Mouse (Mus musculus) forebrain, postnatal 0 days (tissue): ENCODE measurements around the gene Uox. TPM values are rescaled to one million over a fixed set of nuclear protein-coding genes. Genes with fewer than 3 reads are reported as not detected.

Experiments used
- ATAC-seq: fragments of 200-750 bp; cut with Nextera tagmentation; 2 replicates; pipeline ENCODE4 v1.8.0; 2017; ENCODE audit warnings: mild to moderate bottlenecking, moderate library complexity
- DNase-seq: peaks from one replicate; pipeline ENCODE4 v3.0.0-alpha.2; 2015
- H3K27ac ChIP-seq: fragments of 300-500 bp; sonication (generic); 2 replicates; pipeline ENCODE4 v1.5.1; 2014; ENCODE audit warnings: low read depth, mild to moderate bottlenecking, antibody characterized with exemption, low read length, moderate library complexity, mixed read lengths
- H3K27me3 ChIP-seq: fragments of 300-500 bp; sonication (generic); 2 replicates; pipeline ENCODE4 v1.6.1; 2014; ENCODE audit warnings: mild to moderate bottlenecking, low read length, mixed read lengths; ENCODE audit not compliant: insufficient read depth
- H3K36me3 ChIP-seq: fragments of 300-500 bp; sonication (generic); 2 replicates; pipeline ENCODE4 v1.6.1; 2014; ENCODE audit warnings: mild to moderate bottlenecking, moderate library complexity; ENCODE audit not compliant: insufficient read depth
- H3K4me1 ChIP-seq: fragments of 300-500 bp; sonication (generic); 2 replicates; pipeline ENCODE4 v1.6.1; 2014; ENCODE audit warnings: antibody characterized with exemption; ENCODE audit not compliant: insufficient read depth
- H3K4me2 ChIP-seq: fragments of 300-500 bp; sonication (generic); 2 replicates; pipeline ENCODE4 v1.6.1; 2014; ENCODE audit warnings: low read depth, mild to moderate bottlenecking, moderate library complexity
- H3K4me3 ChIP-seq: fragments of 300-500 bp; sonication (generic); 2 replicates; pipeline ENCODE4 v1.5.1; 2014; ENCODE audit warnings: low read depth, low read length, mixed read lengths
- H3K9ac ChIP-seq: fragments of 300-500 bp; sonication (generic); 2 replicates; pipeline ENCODE4 v1.6.1; 2014; ENCODE audit warnings: mild to moderate bottlenecking
- H3K9me3 ChIP-seq: fragments of 300-500 bp; sonication (generic); 2 replicates; pipeline ENCODE4 v1.6.1; 2016; ENCODE audit warnings: low read length
- CTCF ChIP-seq: sonication (generic); IDR thresholded peaks from 2 replicates; pipeline ENCODE4 v1.5.1; 2016; ENCODE audit warnings: antibody characterized with exemption, control low read depth, low read depth
- WGBS: fragments of 180-500 bp; shearing (Covaris S2); extraction: QIAGEN DNeasy Blood & Tissue Kit; methylation state at CpG from one replicate; pipeline ENCODE4 v1.1.7; 2014; 5-methylcytosine and 5-hydroxymethylcytosine counted together
- polyA plus RNA-seq: library from polyadenylated mRNA; unstranded; fragments of >200 nt; fragmentation: Nextera tagmentation; extraction: Ambion mirVana; gene quantifications from 2 replicates; pipeline ENCODE4 v1.2.1, GENCODE M21; 2015
- total RNA-seq: library from RNA; depleted of rRNA; stranded (reverse); fragments of >200 nt; gene quantifications from 2 replicates; pipeline ENCODE4 v1.2.3, GENCODE M21; 2014

The Uox gene
- total and polyA plus RNA-seq, 2 experiments from 2014 or later = 0.25 to 0.43 TPM

DNA sequence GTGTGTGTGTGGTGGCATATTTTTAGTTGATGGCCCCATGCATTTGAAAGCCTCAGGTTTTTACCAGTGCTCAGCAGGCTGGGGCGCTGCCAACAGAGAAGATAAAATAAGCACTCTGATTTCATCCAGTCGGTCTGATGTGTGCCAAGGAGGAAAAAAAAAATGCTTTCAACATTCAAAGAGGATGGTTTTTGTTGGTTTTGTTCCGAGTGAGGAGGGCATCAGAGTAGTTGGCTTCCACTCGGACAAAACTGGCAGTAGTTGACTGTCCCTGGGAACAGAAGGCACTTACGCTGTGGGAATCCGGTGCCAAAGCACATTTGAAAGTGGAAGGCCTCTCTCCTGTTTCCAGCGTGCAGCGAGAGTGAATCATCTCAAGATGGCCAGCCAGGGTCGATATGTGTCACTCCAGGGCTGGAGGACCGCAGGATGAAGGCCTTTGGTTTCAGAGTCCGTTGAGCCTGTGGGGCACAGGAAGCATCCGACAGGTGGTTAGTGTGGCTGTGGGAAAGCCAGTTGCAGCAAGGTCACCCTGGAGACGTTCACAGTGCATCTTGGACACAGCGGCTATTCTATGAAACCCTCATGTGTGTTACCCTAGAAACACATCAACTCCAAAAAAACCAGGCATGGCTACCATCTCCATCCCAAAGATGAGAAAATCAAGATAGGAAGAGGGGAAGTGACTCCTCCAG, 50.5 kb downstream of the Uox start:
- Histone ChIP-seq H3K27me3 (no peaks in the 10 kb centered on the region), H3K27ac (peak overlapping the region; percentile 73), H3K4me3 (no peak overlapping the region), H3K4me2 (no peak overlapping the region), H3K4me1 (peaks cover 8% of the 10 kb centered on the region; the same call in 1 of the 2 replicates), H3K9ac (no peak overlapping the region), H3K36me3 (no peaks in the 10 kb centered on the region), H3K9me3 (no peaks in the 10 kb centered on the region)
- peak; percentile 83 for ATAC-seq
- DNase-seq = peak; percentile 83
- TF ChIP-seq CTCF = no peak
- 61% methylated on average over 14 of the region's 14 CpGs for WGBS

DNA sequence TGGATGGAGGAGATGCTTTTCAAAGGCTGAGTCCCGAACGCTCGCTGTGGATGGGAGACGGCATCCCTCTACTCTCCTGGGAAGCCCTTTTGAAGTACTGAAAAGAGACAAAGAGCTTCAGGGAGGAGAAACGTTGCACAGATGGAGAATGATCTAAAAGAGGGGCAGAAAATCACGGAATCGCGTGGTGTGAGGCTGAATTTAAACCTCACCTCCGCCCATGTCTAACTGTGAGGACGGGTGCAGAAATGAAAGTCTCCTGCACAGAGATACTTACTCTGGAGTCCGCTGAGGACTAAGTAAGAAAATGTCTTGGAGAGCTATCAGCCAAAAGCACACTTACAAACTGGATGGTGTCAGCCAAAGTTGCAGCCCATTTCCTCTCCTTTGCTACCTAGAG, 51.7 kb downstream of the Uox start:
- Histone ChIP-seq H3K36me3 (no peaks in the 10 kb centered on the region), H3K27ac (no peak overlapping the region), H3K9ac (no peak overlapping the region), H3K27me3 (no peaks in the 10 kb centered on the region), H3K4me2 (no peak overlapping the region), H3K4me3 (no peak overlapping the region), H3K4me1 (peaks cover 8% of the 10 kb centered on the region; the same call in 1 of the 2 replicates), H3K9me3 (no peaks in the 10 kb centered on the region)
- ATAC-seq (no peak), DNase-seq (no peak)
- WGBS = 84% methylated on average over 11 of the region's 11 CpGs
- no peak for TF ChIP-seq CTCF

DNA sequence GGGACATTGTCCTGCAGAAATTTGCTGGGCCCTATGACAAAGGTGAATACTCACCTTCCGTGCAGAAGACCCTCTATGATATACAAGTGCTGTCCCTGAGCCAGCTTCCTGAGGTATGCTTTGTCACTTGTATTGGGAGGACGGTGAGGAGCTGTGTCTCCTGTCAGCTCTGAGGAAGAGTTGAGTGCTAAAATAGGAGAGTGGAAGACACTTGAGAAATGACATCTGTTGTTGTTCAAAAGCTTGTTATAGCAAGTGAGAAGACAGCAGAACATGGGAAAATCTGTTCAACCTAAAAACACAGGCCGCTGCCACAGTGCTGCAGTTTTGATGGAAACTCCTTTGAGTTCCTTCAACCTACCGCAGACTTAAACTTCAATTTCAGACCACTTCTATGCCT, 55.5 kb downstream of the Uox start:
- no peak overlapping the region for H3K4me3 ChIP-seq
- TF ChIP-seq CTCF = no peak
- no peak overlapping the region for H3K9ac ChIP-seq
- peak; percentile 21 for DNase-seq
- H3K36me3 ChIP-seq = no peaks in the 10 kb centered on the region
- no peaks in the 10 kb centered on the region for H3K27me3 ChIP-seq
- no peaks in the 10 kb centered on the region for H3K9me3 ChIP-seq
- H3K27ac ChIP-seq = no peak overlapping the region
- 72% methylated on average over 4 of the region's 4 CpGs for WGBS
- H3K4me2 ChIP-seq = no peak overlapping the region
- ATAC-seq = peak; percentile 40
- H3K4me1 ChIP-seq = peaks cover 6% of the 10 kb centered on the region

DNA sequence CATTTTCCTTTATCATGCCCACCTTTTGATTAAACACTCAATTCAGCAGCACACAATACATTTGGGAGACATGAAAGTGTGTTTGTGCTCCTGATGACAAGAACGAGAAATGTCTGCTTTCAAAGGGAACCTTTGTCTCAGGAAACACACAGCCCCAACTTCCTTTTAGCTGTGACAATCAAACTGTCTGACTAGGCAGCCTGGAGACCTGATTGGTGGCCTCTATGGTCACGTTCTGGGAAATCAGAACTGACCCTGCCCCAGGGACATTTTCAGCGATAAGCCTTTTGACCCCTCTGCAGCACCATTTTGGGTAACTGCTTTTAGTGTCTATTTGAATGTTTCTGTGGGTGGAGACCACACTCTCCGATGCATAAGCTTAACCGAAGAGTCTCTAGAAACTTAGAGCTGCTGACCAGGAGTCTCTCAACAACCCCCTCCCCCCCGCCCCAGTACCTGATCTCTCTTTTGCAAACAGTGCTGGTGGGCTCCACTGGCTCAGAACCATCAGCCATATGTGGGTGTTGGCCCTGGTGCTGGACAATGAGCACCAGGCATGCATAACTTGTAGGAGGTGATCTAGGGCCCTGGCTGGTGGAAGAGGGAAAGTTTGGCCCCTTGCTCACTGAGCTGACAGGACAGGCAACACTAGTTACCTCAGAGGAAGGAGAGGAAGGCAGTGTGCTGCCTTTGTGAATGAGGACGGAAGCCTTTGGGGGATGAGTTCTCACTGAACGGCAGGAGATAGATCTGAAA, 58.2 kb downstream of the Uox start:
- no peaks in the 10 kb centered on the region for H3K27me3 ChIP-seq
- no peak overlapping the region for H3K9ac ChIP-seq
- no peak overlapping the region for H3K4me3 ChIP-seq
- H3K9me3 ChIP-seq = no peaks in the 10 kb centered on the region
- peaks cover 3% of the 10 kb centered on the region; the same call in 1 of the 2 replicates for H3K4me1 ChIP-seq
- DNase-seq (no peak), ATAC-seq (no peak)
- WGBS = 58% methylated on average over 8 of the region's 8 CpGs
- no peak overlapping the region for H3K4me2 ChIP-seq
- H3K27ac ChIP-seq = no peak overlapping the region
- no peak for TF ChIP-seq CTCF
- no peaks in the 10 kb centered on the region for H3K36me3 ChIP-seq

DNA sequence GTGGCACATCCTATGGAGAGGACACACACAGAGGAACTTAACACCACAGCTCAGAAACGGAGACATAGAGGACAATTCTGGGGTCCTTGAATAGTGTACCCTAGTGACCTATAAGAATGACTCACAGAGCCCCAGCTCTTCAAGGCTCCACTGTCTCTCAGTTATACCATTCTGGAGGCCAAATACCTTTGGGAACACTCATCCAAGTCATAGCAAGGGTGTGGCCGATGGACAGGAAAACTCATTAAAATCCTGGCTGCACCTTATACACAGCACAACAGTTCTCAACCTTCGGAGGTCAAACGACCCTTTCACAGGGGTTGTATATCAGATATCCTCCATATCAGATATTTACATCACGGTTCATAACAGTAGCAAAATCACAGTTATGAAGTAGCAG, 62.3 kb downstream of the Uox start:
- Histone ChIP-seq H3K27ac (no peak overlapping the region), H3K9me3 (no peaks in the 10 kb centered on the region), H3K36me3 (no peaks in the 10 kb centered on the region), H3K27me3 (no peaks in the 10 kb centered on the region), H3K4me2 (no peak overlapping the region), H3K4me1 (peaks cover 3% of the 10 kb centered on the region; the same call in 1 of the 2 replicates), H3K9ac (no peak overlapping the region), H3K4me3 (no peak overlapping the region)
- 87% methylated on average over 5 of the region's 5 CpGs for WGBS
- ATAC-seq (no peak), DNase-seq (no peak)
- no peak for TF ChIP-seq CTCF

DNA sequence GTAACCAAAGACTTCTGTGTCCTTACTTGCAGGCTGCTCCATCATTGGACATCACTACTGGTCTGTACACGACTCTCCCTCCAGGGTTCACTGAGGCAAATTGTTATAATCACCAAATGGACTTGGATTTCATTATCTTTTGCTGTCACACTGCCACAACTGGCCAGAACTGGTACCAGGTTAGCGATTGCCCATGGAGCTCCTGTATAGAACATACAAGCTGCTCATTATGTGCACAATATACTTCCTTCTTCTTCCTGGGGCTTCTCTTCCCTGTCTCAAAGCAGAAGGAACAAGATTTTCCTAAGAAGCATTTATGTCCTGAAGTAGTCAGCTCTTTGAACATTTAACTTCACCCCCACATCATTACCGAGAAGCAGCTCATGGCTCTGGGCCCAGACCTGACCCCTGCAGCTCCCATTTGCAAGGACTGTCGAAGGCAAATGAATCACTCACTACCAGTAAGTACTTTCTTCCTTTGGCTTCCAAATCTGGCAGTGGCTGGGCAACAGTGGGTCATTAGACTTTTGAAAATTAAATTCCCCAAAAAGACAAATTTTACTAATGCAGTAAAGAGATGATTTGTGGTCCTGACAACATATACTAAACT, 71.7 kb downstream of the Uox start:
- no peak for TF ChIP-seq CTCF
- ATAC-seq = peak; percentile 51
- no peaks in the 10 kb centered on the region for H3K27me3 ChIP-seq
- DNase-seq = no peak
- WGBS = 34% methylated on average over 4 of the region's 4 CpGs
- no peak overlapping the region for H3K4me3 ChIP-seq
- H3K9me3 ChIP-seq = no peaks in the 10 kb centered on the region
- no peaks in the 10 kb centered on the region for H3K36me3 ChIP-seq
- no peaks in the 10 kb centered on the region for H3K4me1 ChIP-seq
- no peak overlapping the region for H3K9ac ChIP-seq
- H3K27ac ChIP-seq = 0 out of 2 replicates have a peak overlapping the region, but pooled peaks have one; percentile 29
- no peak overlapping the region for H3K4me2 ChIP-seq

DNA sequence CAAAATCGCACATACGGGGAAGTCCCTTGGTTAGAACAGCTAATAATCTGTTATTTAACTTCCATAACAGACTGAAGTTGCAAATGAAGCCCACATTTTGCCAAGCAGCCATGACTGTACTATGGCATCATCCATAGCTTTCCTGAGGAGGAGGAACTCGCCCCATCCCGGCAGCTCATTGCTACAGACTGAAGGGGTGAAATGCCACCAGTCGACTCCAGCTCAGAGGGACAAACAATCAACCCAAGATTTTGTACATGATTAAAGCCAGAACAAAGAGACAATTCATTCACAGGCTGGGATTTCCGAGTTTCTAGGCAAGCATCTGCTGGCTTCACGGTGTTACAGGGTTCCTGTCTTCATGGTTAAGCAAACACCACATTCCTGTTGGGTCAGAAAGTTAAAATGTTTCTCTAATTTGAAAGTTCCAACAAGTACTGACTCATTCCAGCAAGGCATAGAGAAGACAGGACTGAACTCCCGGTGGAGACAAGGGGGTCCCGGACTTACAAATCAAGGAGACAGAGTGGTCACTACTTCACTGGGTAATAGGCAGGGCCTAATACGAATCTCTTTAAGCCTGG, 79.2 kb downstream of the Uox start:
- H3K4me3 ChIP-seq = no peak overlapping the region
- H3K9me3 ChIP-seq = no peaks in the 10 kb centered on the region
- no peak overlapping the region for H3K27ac ChIP-seq
- no peak overlapping the region for H3K4me2 ChIP-seq
- H3K4me1 ChIP-seq = no peaks in the 10 kb centered on the region
- 72% methylated on average over 10 of the region's 10 CpGs for WGBS
- ATAC-seq (no peak), DNase-seq (no peak)
- no peak for TF ChIP-seq CTCF
- H3K9ac ChIP-seq = no peak overlapping the region
- H3K27me3 ChIP-seq = no peaks in the 10 kb centered on the region
- H3K36me3 ChIP-seq = no peaks in the 10 kb centered on the region
